22 mouse cellular contexts compared by ENCODE assay signal in the genomic region with DNA sequence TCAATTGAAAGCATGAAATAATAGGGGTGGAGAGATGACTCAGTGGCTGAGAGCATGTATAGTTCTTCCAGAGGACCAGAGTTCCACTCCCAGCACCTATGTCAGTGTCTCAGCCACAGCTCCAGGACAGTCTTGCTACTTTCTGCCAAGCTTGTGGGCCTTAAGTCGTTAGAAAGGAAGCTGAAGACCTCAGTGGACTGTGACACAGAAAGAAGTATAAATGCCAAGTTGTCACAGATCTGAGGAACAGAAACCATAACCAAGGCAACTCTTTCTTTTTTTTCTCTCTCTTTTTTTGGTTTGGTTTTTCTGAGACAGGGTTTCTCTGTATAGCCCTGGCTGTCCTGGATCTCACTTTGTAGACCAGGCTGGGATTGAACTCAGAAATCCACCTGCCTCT. TPM values are rescaled to one million over a fixed set of nuclear protein-coding genes. Genes with fewer than 3 reads are reported as not detected.
A peak's percentile ranks its signal among the peaks of the same experiment; 100 is the strongest.
DNase-seq lines count a peak whose midpoint lies in the region; ATAC-seq and TF ChIP-seq lines count a peak whose summit lies in the region.
"Had no signal": no experiment of that assay in that cellular context is flagged by ENCODE, and none has a peak within 500 bp of the region (broad histone marks: within the 10 kb centered on the region; RNA-seq: fewer than 3 reads in every experiment).

No protein-coding gene starts in this region.

- 0 out of 2 replicates have a peak, but pooled peaks cover 3% of the 10 kb centered on the region for H3K36me3 ChIP-seq in spleen, adult 2 months (ENCODE audit: control insufficient read depth, insufficient read depth, low read length)
- H3K36me3 ChIP-seq: hindbrain, embryonic 13.5 days had no signal

- intact Hi-C loops in heart, postnatal 14 days (cut with DNase I), result loop anchor here (10.0 kb wide), 1 partner anchor 189 kb away; no protein-coding TSS in a partner anchor

- peaks cover 14% of the 10 kb centered on the region; the same call in 1 of the 2 replicates for H3K4me1 ChIP-seq in spleen, adult 2 months (ENCODE audit: control insufficient read depth, insufficient read depth, insufficient read length)

- H3K27ac ChIP-seq in spleen, adult 2 months (ENCODE audit: insufficient read depth, low read length), result peak overlapping the region; percentile 36
- H3K27ac ChIP-seq: heart, embryonic 13.5 days; hindbrain, embryonic 13.5 days; hindbrain, postnatal 0 days had no signal

- peak; percentile 76 for DNase-seq in heart, adult 11 months
- no peak for DNase-seq in heart, postnatal 14 days
- DNase-seq in spleen, adult 2 months (ENCODE audit: low read depth in 1 of 2, low spot score in 2 of 2), result no peak
- no peak for DNase-seq in spleen, postnatal 10 days (ENCODE audit: low spot score in 2 of 2)
- peak; percentile 29 to 30 for DNase-seq in B cell, adult 2 months
- no peak for DNase-seq in left cerebral cortex, adult 11 months (ENCODE audit: low spot score)
- DNase-seq: adrenal gland, postnatal 10 days; cerebellum, adult 2 months; cerebellum, postnatal 10 days; gastrocnemius, postnatal 10 days; heart, postnatal 4 days had no signal

- H3K27me3 ChIP-seq in spleen, adult 2 months (ENCODE audit: control insufficient read depth, insufficient read depth, low read length), result no peaks in the 10 kb centered on the region
- H3K27me3 ChIP-seq: heart, embryonic 13.5 days; hindbrain, embryonic 13.5 days had no signal

- H3K4me3 ChIP-seq in spleen, adult 2 months (ENCODE audit: extremely low read depth, insufficient read depth, insufficient read length), result no peak overlapping the region
- H3K4me3 ChIP-seq: embryonic facial prominence, embryonic 10.5 days; heart, embryonic 13.5 days; hindbrain, embryonic 13.5 days had no signal

- peak; percentile 29 for ATAC-seq in granulocyte monocyte progenitor cell, adult 5-6 weeks (replicated peaks; ENCODE audit: poor library complexity, severe bottlenecking)
- ATAC-seq in megakaryocyte, adult 5-6 weeks (ENCODE audit: poor library complexity, severe bottlenecking), result no peak
- ATAC-seq: forebrain, embryonic 14.5 days; hindbrain, postnatal 0 days had no signal

- no peak for TF ChIP-seq POLR2A in spleen, adult 2 months (IDR thresholded peaks at IDR 0.05; ENCODE audit: low read depth, low read length)

- TF ChIP-seq CTCF in spleen, adult 2 months (IDR thresholded peaks at IDR 0.05; ENCODE audit: extremely low read depth, insufficient read depth, insufficient read length, insufficient replicate concordance), result no peak

- WGBS in spleen, adult 2 months, result 16% methylated on average over 1 of the region's 1 CpGs

RNA-seq across cellular contexts. Expression of gene Rnf168, which starts 1.4 kb away (rescaled TPM):
- 10 to 100 TPM; 15.2 to 15.7 TPM for total RNA-seq in heart, postnatal 14 days (2021)
- 5.6 and 7.1 TPM in 2 replicates for polyA plus RNA-seq in spleen, adult 2 months (2012; rRNA removed)
- 24.6 and 28.5 TPM in 2 replicates for total RNA-seq in granulocyte monocyte progenitor cell, adult 5-6 weeks (2014; fragmentation: Nextera tagmentation)
- 52.1 and 67.7 TPM in 2 replicates for total RNA-seq in granulocyte monocyte progenitor cell, adult 5-6 weeks (2017)
- total RNA-seq in megakaryocyte, adult 5-6 weeks (2015), result 11.8 and 13.1 TPM in 2 replicates
- total RNA-seq in megakaryocyte, adult 5-6 weeks (2017), result 42.2 and 44.2 TPM in 2 replicates

RNA-seq across cellular contexts. Expression of gene Smco1, which starts 4.6 kb away (rescaled TPM):
- 10 to 100 TPM; 19.6 to 23.1 TPM for total RNA-seq in heart, postnatal 14 days (2021)
- not detected in 2 replicates for polyA plus RNA-seq in spleen, adult 2 months (2012; rRNA removed)
- not detected in 2 replicates for total RNA-seq in granulocyte monocyte progenitor cell, adult 5-6 weeks (2014; fragmentation: Nextera tagmentation)
- total RNA-seq in granulocyte monocyte progenitor cell, adult 5-6 weeks (2017), result not detected in 2 replicates
- total RNA-seq in megakaryocyte, adult 5-6 weeks (2015), result not detected in 2 replicates
- not detected in 2 replicates for total RNA-seq in megakaryocyte, adult 5-6 weeks (2017)
- total RNA-seq: G1E; hindbrain, postnatal 0 days had no signal
- polyA plus RNA-seq: embryonic facial prominence, embryonic 10.5 days; embryonic facial prominence, embryonic 14.5 days; forebrain, embryonic 14.5 days; G1E; gonadal fat pad, adult 2 months; intestine, embryonic 14.5 days had no signal

RNA-seq across cellular contexts. Expression of gene Wdr53, which starts 28.8 kb away (rescaled TPM):
- 1 to 10 TPM; 6.8 to 7.6 TPM for total RNA-seq in heart, postnatal 14 days (2021)
- polyA plus RNA-seq in spleen, adult 2 months (2012; rRNA removed), result 2.3 TPM in 2 replicates
- total RNA-seq in granulocyte monocyte progenitor cell, adult 5-6 weeks (2014; fragmentation: Nextera tagmentation), result 13.5 and 22.1 TPM in 2 replicates
- total RNA-seq in granulocyte monocyte progenitor cell, adult 5-6 weeks (2017), result 12.9 and 16.0 TPM in 2 replicates
- 12.4 and 16.6 TPM in 2 replicates for total RNA-seq in megakaryocyte, adult 5-6 weeks (2015)
- total RNA-seq in megakaryocyte, adult 5-6 weeks (2017), result 19.4 and 19.8 TPM in 2 replicates

RNA-seq across cellular contexts. Expression of gene Fbxo45, which starts 28.9 kb away (rescaled TPM):
- total RNA-seq in heart, postnatal 14 days (2021), result 10 to 100 TPM; 12.9 to 13.3 TPM
- polyA plus RNA-seq in spleen, adult 2 months (2012; rRNA removed), result 2.8 and 3.1 TPM in 2 replicates
- total RNA-seq in granulocyte monocyte progenitor cell, adult 5-6 weeks (2014; fragmentation: Nextera tagmentation), result 10.8 and 17.9 TPM in 2 replicates
- total RNA-seq in granulocyte monocyte progenitor cell, adult 5-6 weeks (2017), result 21.9 and 22.5 TPM in 2 replicates
- 10.9 and 13.9 TPM in 2 replicates for total RNA-seq in megakaryocyte, adult 5-6 weeks (2015)
- 15.4 TPM in 2 replicates for total RNA-seq in megakaryocyte, adult 5-6 weeks (2017)

RNA-seq across cellular contexts. Expression of gene Ubxn7, which starts 56.2 kb away (rescaled TPM):
- 10 to 100 TPM; 35.4 to 39.2 TPM for total RNA-seq in heart, postnatal 14 days (2021)
- 6.0 and 17.2 TPM in 2 replicates for polyA plus RNA-seq in spleen, adult 2 months (2012; rRNA removed)
- total RNA-seq in granulocyte monocyte progenitor cell, adult 5-6 weeks (2014; fragmentation: Nextera tagmentation), result 26.1 and 40.0 TPM in 2 replicates
- 25.0 and 28.7 TPM in 2 replicates for total RNA-seq in granulocyte monocyte progenitor cell, adult 5-6 weeks (2017)
- total RNA-seq in megakaryocyte, adult 5-6 weeks (2015), result 26.2 and 38.3 TPM in 2 replicates
- 25.0 and 31.4 TPM in 2 replicates for total RNA-seq in megakaryocyte, adult 5-6 weeks (2017)

Comparison
In these comparisons a context has a peak if more than half of its experiments do, and no peak if none do; other contexts are left out.
1. DNase-seq: peak in heart, adult 11 months (single experiment) and B cell, adult 2 months (2 of 2); none in heart, postnatal 14 days (0 of 2), spleen, adult 2 months (0 of 2), spleen, postnatal 10 days (0 of 2) and left cerebral cortex, adult 11 months (single experiment).
2. RNA of gene Smco1, which starts 4.6 kb away (total RNA-seq): 19.6 to 23.1 TPM in heart, postnatal 14 days; not detected in granulocyte monocyte progenitor cell, adult 5-6 weeks and not detected in megakaryocyte, adult 5-6 weeks; every median in the first group is over 10 times any median in the second.